Mouse (Mus musculus) C2C12 (cell line): ENCODE data around the gene Uox.

Experiments
- CTCF ChIP-seq: IDR thresholded peaks from one replicate; pipeline ENCODE4 v1.5.1; 2011; ENCODE audit not compliant: control insufficient read depth, insufficient read depth, insufficient read length
- MAX ChIP-seq: IDR thresholded peaks from one replicate; pipeline ENCODE4 v1.6.1; 2011; ENCODE audit warnings: mild to moderate bottlenecking, control low read depth
- MYOD1 ChIP-seq: IDR thresholded peaks from one replicate; pipeline ENCODE4 v1.6.1; 2011; ENCODE audit warnings: low read depth; ENCODE audit not compliant: control insufficient read depth, insufficient read length
- USF1 ChIP-seq: IDR thresholded peaks from one replicate; pipeline ENCODE4 v1.6.1; 2011; ENCODE audit warnings: low read depth, mild to moderate bottlenecking, control low read depth, moderate library complexity

- no peak for TF ChIP-seq CTCF
- no peak for TF ChIP-seq MYOD1
- TF ChIP-seq USF1, result no peak
- TF ChIP-seq MAX, result no peak
Measured at GRCm38 (mm10) chr3:146601205-146601604, 31.0 kb downstream of the Uox start.
